Mouse (Mus musculus): ENCODE measurements around the gene Lhfpl4.

Lhfpl4 gene

DNA sequence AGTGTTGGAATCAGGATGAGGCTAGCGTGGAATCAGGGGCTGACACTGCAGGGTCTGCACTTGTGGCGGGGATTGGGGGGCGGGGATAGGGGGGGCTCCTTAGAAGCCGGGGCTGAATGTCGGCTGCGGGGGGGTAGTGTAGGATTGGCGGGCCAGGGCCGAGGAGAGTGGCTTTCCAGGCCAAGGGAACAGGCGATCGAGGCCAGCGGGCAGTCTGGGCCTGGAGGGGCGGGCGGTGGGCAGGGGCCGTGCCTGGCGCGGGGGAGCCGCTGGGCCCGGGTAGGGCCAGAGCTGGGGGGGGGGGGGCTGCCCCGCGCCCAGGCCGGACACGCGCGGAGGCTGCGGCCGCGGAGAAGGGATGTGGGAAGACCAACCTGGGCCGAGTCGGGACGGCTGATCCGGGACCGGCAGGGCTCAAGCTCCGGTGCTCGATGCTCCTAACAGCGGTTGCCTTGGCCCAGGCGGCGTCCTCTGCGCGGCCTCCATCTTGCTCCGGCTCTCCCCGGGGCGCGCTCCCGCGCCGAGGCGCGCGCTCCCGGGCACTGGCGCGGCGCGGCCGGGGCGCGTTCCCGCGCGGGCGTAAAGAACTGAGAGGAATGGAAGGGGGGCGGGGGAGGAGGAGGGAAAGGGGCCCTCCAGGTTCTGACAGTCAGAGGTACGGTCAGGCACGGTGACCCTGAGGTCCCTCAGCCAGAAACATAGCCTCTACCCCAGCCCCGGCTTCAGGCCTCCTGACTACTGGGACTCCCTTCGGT lies at the start of gene Lhfpl4:
Lhfpl4 (minus strand) TSS at position 544 of the 755 bp plus-strand sequence.
- in situ Hi-C loops (cut with MboI; ENCODE audit: unreplicated experiment in 2 of 2): no loop called here

- in situ Hi-C loops (cut with MboI; ENCODE audit: unreplicated experiment in 2 of 2): no loop called here
These were observed 47.6 kb upstream of the Lhfpl4 start for GRCm38 (mm10) chr6:113242753-113243152.

GRCm38 (mm10) chr6:113238442-113238841 lies 43.3 kb upstream of the Lhfpl4 start:
- in situ Hi-C loops (cut with MboI; ENCODE audit: unreplicated experiment in 2 of 2): loop anchor here in 1 of 2 experiments (5.0 kb wide), 1 partner anchor 66 kb away; no protein-coding TSS in a partner anchor

DNA sequence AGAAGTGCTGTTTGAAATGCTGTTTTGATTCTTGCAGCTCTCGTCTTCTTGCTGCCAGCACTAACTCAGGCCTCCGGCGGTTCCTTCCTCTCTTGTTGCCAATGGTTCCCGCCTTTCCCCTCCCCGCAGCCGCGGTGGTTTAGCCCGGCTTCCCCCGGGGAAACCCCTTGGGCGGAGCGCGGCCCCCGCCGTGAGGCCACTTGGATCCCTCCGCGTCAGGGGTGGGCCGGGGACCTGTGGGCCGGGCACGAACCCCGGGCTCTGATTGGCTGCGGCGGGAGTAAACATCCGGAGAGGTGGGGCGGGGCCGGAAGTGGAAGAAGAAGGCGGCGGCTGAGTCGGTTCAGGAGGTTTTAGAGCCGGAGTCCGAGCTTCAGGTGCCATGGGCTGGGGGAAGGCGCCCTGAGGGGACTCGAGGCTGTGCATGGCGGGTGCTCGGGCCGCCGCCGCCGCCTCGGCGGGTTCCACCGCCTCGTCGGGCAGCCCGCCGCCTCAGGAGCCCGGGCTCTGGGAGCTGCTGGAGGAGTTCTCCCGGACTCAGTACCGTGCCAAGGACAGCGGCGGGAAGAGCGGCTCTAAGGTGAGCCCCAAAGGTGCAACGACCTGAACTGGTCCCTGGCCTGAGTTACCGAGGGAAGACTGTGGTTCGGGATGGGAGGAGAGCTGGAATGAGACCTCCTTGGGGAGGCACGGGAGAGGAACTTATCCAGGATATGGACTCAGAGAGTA lies 42.5 kb upstream of the Lhfpl4 start, which contains the start of gene Mtmr14:
Mtmr14 (plus strand) TSS at position 302 of the 729 bp plus-strand sequence.
- in situ Hi-C loops (cut with MboI; ENCODE audit: unreplicated experiment in 2 of 2): loop anchor here in 1 of 2 experiments (5.0 kb wide), 1 partner anchor 65 kb away; no protein-coding TSS in a partner anchor

DNA sequence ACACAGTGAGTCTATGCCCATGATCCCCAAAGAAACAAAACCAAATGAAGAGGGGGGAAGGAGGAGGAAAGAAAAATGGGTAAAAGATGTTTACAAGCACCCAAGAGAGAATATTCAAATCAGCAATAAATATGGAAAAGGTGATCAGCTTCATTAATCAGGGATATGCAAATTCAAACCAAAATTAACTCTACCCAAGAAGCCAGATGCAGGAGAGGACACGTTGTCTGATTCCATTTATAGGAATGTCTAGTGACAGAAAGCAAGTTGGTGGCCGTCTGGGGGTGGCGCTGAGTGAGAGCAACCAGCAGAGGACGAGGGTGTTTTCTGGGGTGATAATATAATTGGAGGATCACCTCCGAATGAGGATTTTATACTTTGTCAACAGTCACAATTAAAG lies 40.0 kb upstream of the Lhfpl4 start:
- in situ Hi-C loops (cut with MboI; ENCODE audit: unreplicated experiment in 2 of 2): loop anchor here in 1 of 2 experiments (5.0 kb wide), 1 partner anchor 63 kb away; no protein-coding TSS in a partner anchor

DNA sequence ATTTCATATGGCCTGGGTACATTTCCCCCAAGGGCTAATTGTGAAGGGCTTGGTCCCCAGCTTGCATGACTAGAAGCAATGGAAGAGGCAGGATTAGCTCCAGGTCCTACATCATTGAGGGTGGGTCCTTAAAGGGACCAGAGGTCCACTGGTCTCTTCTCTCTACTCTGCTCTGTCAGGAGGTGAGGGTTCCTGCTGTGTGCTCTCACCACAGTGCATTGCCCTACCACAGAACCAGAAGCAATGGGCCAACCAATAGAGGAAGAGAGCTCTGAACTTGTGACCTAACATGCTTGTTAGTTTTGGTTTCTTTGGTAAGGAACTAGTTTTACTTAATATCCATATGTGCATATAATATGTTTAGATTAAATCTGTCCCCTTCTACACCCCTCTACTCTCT lies 31.5 kb upstream of the Lhfpl4 start:
- in situ Hi-C loops (cut with MboI; ENCODE audit: unreplicated experiment in 2 of 2): no loop called here

DNA sequence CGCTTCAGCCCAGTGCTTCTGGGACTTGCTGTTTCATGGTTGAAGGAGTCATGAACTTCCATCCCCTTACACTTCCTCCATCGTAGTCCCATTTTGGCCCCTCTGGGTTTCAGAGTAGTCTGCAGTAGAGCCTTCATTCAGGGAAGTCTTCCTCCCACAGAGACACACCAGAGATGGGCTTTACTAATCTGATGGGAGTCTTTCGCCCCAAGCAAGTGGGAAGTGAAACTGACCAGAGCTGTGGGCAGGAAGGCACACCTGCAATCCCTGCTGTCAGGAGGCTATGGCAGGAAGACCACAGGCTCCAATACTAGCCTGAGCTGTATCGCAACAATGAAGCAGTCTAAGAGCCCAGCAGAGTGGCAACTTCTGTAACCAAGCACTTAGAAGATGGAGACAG lies 30.6 kb upstream of the Lhfpl4 start:
- in situ Hi-C loops (cut with MboI; ENCODE audit: unreplicated experiment in 2 of 2): no loop called here

GRCm38 (mm10) chr6:113216280-113216679 lies 21.1 kb upstream of the Lhfpl4 start:
- in situ Hi-C loops (cut with MboI; ENCODE audit: unreplicated experiment in 2 of 2): no loop called here

GRCm38 (mm10) chr6:113195596-113195992 lies 410 bp upstream of the Lhfpl4 start:
- in situ Hi-C loops (cut with MboI; ENCODE audit: unreplicated experiment in 2 of 2): no loop called here

GRCm38 (mm10) chr6:113194517-113194840 lies 705 bp downstream of the Lhfpl4 start:
- in situ Hi-C loops (cut with MboI; ENCODE audit: unreplicated experiment in 2 of 2): no loop called here

- in situ Hi-C loops (cut with MboI; ENCODE audit: unreplicated experiment in 2 of 2): no loop called here
These were observed 1.3 kb downstream of the Lhfpl4 start for GRCm38 (mm10) chr6:113193765-113194460.

DNA sequence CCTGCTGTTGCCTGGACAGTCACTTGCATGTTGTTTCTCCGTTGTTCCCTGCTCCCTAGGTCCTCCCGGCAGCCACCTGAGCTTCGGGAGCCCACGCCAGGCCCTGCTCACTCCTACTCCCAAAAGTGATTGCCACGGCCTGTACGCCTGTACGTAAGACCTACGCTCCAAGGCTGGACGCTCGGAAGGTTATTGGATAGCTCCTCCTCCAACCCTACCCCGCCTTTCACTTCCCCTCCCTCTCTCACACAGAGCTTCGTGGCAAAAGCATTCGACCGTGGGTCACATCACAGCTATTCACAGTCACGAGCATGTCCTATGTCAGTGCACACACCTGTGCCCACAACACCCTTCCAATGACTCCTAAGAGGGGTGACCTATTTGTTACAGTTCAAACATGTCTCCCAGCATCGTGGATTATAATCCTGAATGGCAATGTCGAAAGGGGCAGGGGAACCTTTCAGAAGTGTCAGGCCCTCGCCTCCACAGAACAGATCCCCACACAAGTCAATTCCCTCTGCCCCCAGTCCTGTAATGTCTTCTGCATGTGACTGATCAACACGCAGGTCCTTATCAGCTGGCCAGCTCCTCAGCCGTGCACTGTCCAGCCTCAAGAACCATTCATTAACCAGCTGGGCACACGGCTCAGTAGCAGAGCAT lies 10.2 kb downstream of the Lhfpl4 start:
- in situ Hi-C loops (cut with MboI; ENCODE audit: unreplicated experiment in 2 of 2): no loop called here

DNA sequence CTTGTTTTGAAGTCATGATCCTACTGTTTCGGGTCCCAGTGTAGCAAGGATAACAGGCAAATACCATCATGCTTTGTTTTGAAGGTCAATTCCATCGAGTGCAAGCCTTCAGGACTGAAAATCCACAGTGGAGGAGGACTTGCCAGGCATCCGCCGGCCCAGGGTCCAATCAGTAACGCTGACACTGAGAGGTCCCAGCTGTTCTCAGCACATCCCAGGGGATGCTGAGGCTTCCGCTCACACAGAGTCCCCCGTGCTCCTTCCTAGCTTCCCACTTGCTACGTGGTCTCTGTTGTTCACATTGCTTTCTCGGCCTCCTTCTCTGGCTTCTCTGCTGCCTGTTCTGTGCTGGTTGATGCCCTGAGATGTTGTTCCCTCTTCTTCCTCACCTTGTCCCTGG lies 11.0 kb downstream of the Lhfpl4 start:
- in situ Hi-C loops (cut with MboI; ENCODE audit: unreplicated experiment in 2 of 2): no loop called here

GRCm38 (mm10) chr6:113179195-113179733 lies 15.9 kb downstream of the Lhfpl4 start:
- in situ Hi-C loops (cut with MboI; ENCODE audit: unreplicated experiment in 2 of 2): no loop called here

GRCm38 (mm10) chr6:113178286-113179194 lies 16.6 kb downstream of the Lhfpl4 start:
- in situ Hi-C loops (cut with MboI; ENCODE audit: unreplicated experiment in 2 of 2): no loop called here

GRCm38 (mm10) chr6:113176613-113177012 lies 18.6 kb downstream of the Lhfpl4 start:
- in situ Hi-C loops (cut with MboI; ENCODE audit: unreplicated experiment in 2 of 2): no loop called here

GRCm38 (mm10) chr6:113175469-113175868 lies 19.7 kb downstream of the Lhfpl4 start:
- in situ Hi-C loops (cut with MboI; ENCODE audit: unreplicated experiment in 2 of 2): no loop called here

- in situ Hi-C loops (cut with MboI; ENCODE audit: unreplicated experiment in 2 of 2): loop anchor here (5.0 kb wide), 5 partner anchors 65 to 135 kb away; partner anchors contain the start of genes Brpf1 (in 1 of the 2) and Mtmr14 (in 1 of the 2)
These were observed 22.6 kb downstream of the Lhfpl4 start for GRCm38 (mm10) chr6:113172568-113172967.

DNA sequence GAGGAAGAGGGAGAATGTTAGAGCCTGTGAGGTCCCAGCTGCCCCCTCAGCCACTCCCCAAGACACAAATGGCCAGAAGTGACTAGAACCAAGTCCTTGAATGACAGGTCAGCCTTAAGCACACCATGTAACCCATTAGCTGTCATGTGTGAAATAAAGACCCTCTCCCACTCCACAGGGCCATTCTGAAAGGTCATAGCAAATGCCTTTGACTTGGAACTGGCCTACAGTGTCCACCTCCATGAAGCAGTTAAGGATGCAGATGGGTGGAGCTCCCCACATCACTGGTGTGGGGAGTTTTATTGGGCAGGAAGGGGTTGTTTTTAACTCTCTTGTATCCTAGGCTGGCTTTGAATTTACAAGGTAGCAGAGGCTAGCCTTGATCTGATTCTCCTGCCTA lies 23.2 kb downstream of the Lhfpl4 start:
- in situ Hi-C loops (cut with MboI; ENCODE audit: unreplicated experiment in 2 of 2): loop anchor here (5.0 kb wide), 5 partner anchors 65 to 135 kb away; partner anchors contain the start of genes Brpf1 (in 1 of the 2) and Mtmr14 (in 1 of the 2)

Data from v-Abl transformed pro-B cells (cell line).